Mouse (Mus musculus): ENCODE data around the gene Efhc1. TPM values are rescaled to one million over a fixed set of nuclear protein-coding genes. Genes with fewer than 3 reads are reported as not detected.

The Efhc1 gene
- polyA plus RNA-seq, 1 experiment from 2014 or later = 1.7 TPM

- whole genome bisulfite sequencing = 83% methylated on average over 3 of the region's 3 CpGs
- TF ChIP-seq CTCF (IDR thresholded peaks at IDR 0.05; ENCODE audit: low read depth) = no peak
- no peak for TF ChIP-seq EP300 (optimal IDR thresholded peaks at IDR 0.05)
- H3K36me3 ChIP-seq (ENCODE audit: control insufficient read depth, insufficient read depth, low read length) = no peaks in the 10 kb centered on the region; the same call in 1 of the 2 replicates
- H3K4me3 ChIP-seq (ENCODE audit: low read depth, low read length) = no peak overlapping the region
- no peak overlapping the region for H3K4me2 ChIP-seq (replicated peaks; ENCODE audit: low read depth)
- DNase-seq (ENCODE audit: low spot score) (no peak), ATAC-seq (ENCODE audit: low FRiP score, low TSS enrichment) (no peak)
- no peaks in the 10 kb centered on the region for H3K9me3 ChIP-seq (ENCODE audit: control insufficient read depth, low read length)
- H3K9ac ChIP-seq (ENCODE audit: low read length) = no peak overlapping the region
- H3K4me1 ChIP-seq (replicated peaks; ENCODE audit: control insufficient read depth, insufficient read depth) = no peaks in the 10 kb centered on the region
- H3K27me3 ChIP-seq (ENCODE audit: control insufficient read depth, insufficient read depth, low read length) = no peaks in the 10 kb centered on the region
- H3K27ac ChIP-seq (replicated peaks) = no peak overlapping the region
These were observed 71.7 kb downstream of the Efhc1 start for GRCm38 (mm10) chr1:21023101-21023500.

- no peaks in the 10 kb centered on the region for H3K9me3 ChIP-seq (ENCODE audit: control insufficient read depth, low read length)
- WGBS = 72% methylated on average over 5 of the region's 5 CpGs
- H3K4me2 ChIP-seq (replicated peaks; ENCODE audit: low read depth) = no peak overlapping the region
- H3K36me3 ChIP-seq (ENCODE audit: control insufficient read depth, insufficient read depth, low read length) = no peaks in the 10 kb centered on the region; the same call in 1 of the 2 replicates
- H3K27me3 ChIP-seq (ENCODE audit: control insufficient read depth, insufficient read depth, low read length) = no peaks in the 10 kb centered on the region
- H3K27ac ChIP-seq (replicated peaks) = no peak overlapping the region
- ATAC-seq (ENCODE audit: low FRiP score, low TSS enrichment) = no peak
- no peaks in the 10 kb centered on the region for H3K4me1 ChIP-seq (replicated peaks; ENCODE audit: control insufficient read depth, insufficient read depth)
- no peak overlapping the region for H3K4me3 ChIP-seq (ENCODE audit: low read depth, low read length)
- TF ChIP-seq EP300 (optimal IDR thresholded peaks at IDR 0.05) = no peak
- no peak for TF ChIP-seq CTCF (IDR thresholded peaks at IDR 0.05; ENCODE audit: low read depth)
- no peak for DNase-seq (ENCODE audit: low spot score)
- no peak overlapping the region for H3K9ac ChIP-seq (ENCODE audit: low read length)
These were observed 73.8 kb downstream of the Efhc1 start for GRCm38 (mm10) chr1:21025203-21025602.

- no peaks in the 10 kb centered on the region for H3K4me1 ChIP-seq (replicated peaks; ENCODE audit: control insufficient read depth, insufficient read depth)
- ATAC-seq (ENCODE audit: low FRiP score, low TSS enrichment) = no peak
- H3K4me3 ChIP-seq (ENCODE audit: low read depth, low read length) = no peak overlapping the region
- no peak for DNase-seq (ENCODE audit: low spot score)
- no peaks in the 10 kb centered on the region for H3K27me3 ChIP-seq (ENCODE audit: control insufficient read depth, insufficient read depth, low read length)
- H3K9me3 ChIP-seq (ENCODE audit: control insufficient read depth, low read length) = no peaks in the 10 kb centered on the region
- 75% methylated on average over 7 of the region's 7 CpGs for WGBS
- TF ChIP-seq EP300 (optimal IDR thresholded peaks at IDR 0.05) (no peak), CTCF (IDR thresholded peaks at IDR 0.05; ENCODE audit: low read depth) (no peak)
- H3K27ac ChIP-seq (replicated peaks) = no peak overlapping the region
- H3K36me3 ChIP-seq (ENCODE audit: control insufficient read depth, insufficient read depth, low read length) = no peaks in the 10 kb centered on the region; the same call in 1 of the 2 replicates
- H3K9ac ChIP-seq (ENCODE audit: low read length) = no peak overlapping the region
- no peak overlapping the region for H3K4me2 ChIP-seq (replicated peaks; ENCODE audit: low read depth)
These were observed 75.1 kb downstream of the Efhc1 start for GRCm38 (mm10) chr1:21026534-21026933.

- DNase-seq (ENCODE audit: low spot score) (no peak), ATAC-seq (ENCODE audit: low FRiP score, low TSS enrichment) (no peak)
- no peaks in the 10 kb centered on the region for H3K4me1 ChIP-seq (replicated peaks; ENCODE audit: control insufficient read depth, insufficient read depth)
- no peak overlapping the region for H3K4me3 ChIP-seq (ENCODE audit: low read depth, low read length)
- no peak for TF ChIP-seq CTCF (IDR thresholded peaks at IDR 0.05; ENCODE audit: low read depth)
- TF ChIP-seq EP300 (optimal IDR thresholded peaks at IDR 0.05) = no peak
- H3K4me2 ChIP-seq (replicated peaks; ENCODE audit: low read depth) = no peak overlapping the region
- no peak overlapping the region for H3K27ac ChIP-seq (replicated peaks)
- H3K9ac ChIP-seq (ENCODE audit: low read length) = no peak overlapping the region
- WGBS = 79% methylated on average over 4 of the region's 4 CpGs
- no peaks in the 10 kb centered on the region for H3K9me3 ChIP-seq (ENCODE audit: control insufficient read depth, low read length)
- H3K36me3 ChIP-seq (ENCODE audit: control insufficient read depth, insufficient read depth, low read length) = no peaks in the 10 kb centered on the region; the same call in 1 of the 2 replicates
- H3K27me3 ChIP-seq (ENCODE audit: control insufficient read depth, insufficient read depth, low read length) = no peaks in the 10 kb centered on the region
These were observed 77.6 kb downstream of the Efhc1 start for GRCm38 (mm10) chr1:21029000-21029399.

GRCm38 (mm10) chr1:21031650-21032049 is 80.2 kb downstream of the Efhc1 start:
- Histone ChIP-seq H3K4me3 (ENCODE audit: low read depth, low read length) (no peak overlapping the region), H3K4me1 (replicated peaks; ENCODE audit: control insufficient read depth, insufficient read depth) (no peaks in the 10 kb centered on the region), H3K9ac (ENCODE audit: low read length) (no peak overlapping the region), H3K27me3 (ENCODE audit: control insufficient read depth, insufficient read depth, low read length) (no peaks in the 10 kb centered on the region), H3K27ac (replicated peaks) (no peak overlapping the region), H3K9me3 (ENCODE audit: control insufficient read depth, low read length) (no peaks in the 10 kb centered on the region), H3K4me2 (replicated peaks; ENCODE audit: low read depth) (no peak overlapping the region), H3K36me3 (ENCODE audit: control insufficient read depth, insufficient read depth, low read length) (no peaks in the 10 kb centered on the region; the same call in 1 of the 2 replicates)
- ATAC-seq (ENCODE audit: low FRiP score, low TSS enrichment) (no peak), DNase-seq (ENCODE audit: low spot score) (no peak)
- TF ChIP-seq CTCF (IDR thresholded peaks at IDR 0.05; ENCODE audit: low read depth) (no peak), EP300 (optimal IDR thresholded peaks at IDR 0.05) (no peak)
- 77% methylated on average over 2 of the region's 2 CpGs for WGBS

DNA sequence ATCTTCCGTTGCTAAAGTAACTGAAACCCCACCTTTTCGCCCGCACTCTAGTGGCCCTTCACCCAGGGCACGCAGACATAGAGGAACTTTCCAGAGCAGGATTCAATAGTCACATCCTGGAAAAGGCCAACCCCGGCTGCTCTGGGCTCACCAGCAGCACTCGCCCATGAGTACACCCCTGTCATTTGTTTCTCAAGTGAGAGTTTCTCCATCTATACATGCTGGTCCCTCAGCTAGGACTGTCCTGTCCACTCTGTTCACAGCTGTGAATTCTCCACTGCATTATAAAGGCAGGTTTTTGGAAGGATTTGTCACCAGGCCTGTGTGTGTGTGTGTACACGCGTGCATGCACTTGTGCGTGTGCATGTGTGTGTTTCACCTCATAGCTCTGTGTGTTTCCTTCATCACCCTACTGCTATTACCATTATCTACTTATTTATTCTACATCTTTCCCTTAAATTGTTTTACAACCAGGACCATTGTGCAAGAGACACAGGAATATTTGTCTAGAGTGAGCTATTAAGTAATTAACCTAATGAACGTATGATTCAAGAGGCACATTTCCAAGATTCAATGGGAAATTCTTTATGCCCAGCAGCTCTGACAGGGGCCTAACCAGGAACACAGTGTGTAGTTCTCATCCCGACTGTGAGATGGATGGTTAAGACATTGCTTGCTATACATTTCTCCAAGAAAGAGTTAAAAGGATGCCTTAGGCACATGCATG is 81.8 kb downstream of the Efhc1 start:
- Histone ChIP-seq H3K4me3 (ENCODE audit: low read depth, low read length) (no peak overlapping the region), H3K27ac (replicated peaks) (no peak overlapping the region), H3K9me3 (ENCODE audit: control insufficient read depth, low read length) (no peaks in the 10 kb centered on the region), H3K36me3 (ENCODE audit: control insufficient read depth, insufficient read depth, low read length) (no peaks in the 10 kb centered on the region; the same call in 1 of the 2 replicates), H3K4me2 (replicated peaks; ENCODE audit: low read depth) (no peak overlapping the region), H3K4me1 (replicated peaks; ENCODE audit: control insufficient read depth, insufficient read depth) (no peaks in the 10 kb centered on the region), H3K9ac (ENCODE audit: low read length) (no peak overlapping the region), H3K27me3 (ENCODE audit: control insufficient read depth, insufficient read depth, low read length) (no peaks in the 10 kb centered on the region)
- DNase-seq (ENCODE audit: low spot score) (no peak), ATAC-seq (ENCODE audit: low FRiP score, low TSS enrichment) (no peak)
- TF ChIP-seq CTCF (IDR thresholded peaks at IDR 0.05; ENCODE audit: low read depth) (no peak), EP300 (optimal IDR thresholded peaks at IDR 0.05) (no peak)
- WGBS = 90% methylated on average over 11 of the region's 11 CpGs
